Mouse (Mus musculus): ENCODE measurements at regions not wholly inside any gene's neighbourhood (a gene's known extent, or its start where the extent isn't known, plus 50 kb on each side); places are given as distances from the start of the nearest gene placed in this dataset.
"Not testable (repeated sequence)": the region's sequence is repeated elsewhere in the genome, so short reads cannot be mapped to it uniquely, and the experiment has no call there.

- Histone ChIP-seq H3K4me1 (ENCODE audit: control insufficient read depth in 2 of 2, insufficient read depth in 2 of 2, low read length in 2 of 2, poor library complexity in 1 of 2) (no peaks in the 10 kb centered on the region), H3K9ac (ENCODE audit: insufficient read depth, low read depth, low read length, poor library complexity, severe bottlenecking) (no peak overlapping the region), H3K27ac (ENCODE audit: insufficient read depth, low read depth, low read length, poor library complexity, severe bottlenecking) (no peak overlapping the region), H3K36me3 (ENCODE audit: control insufficient read depth, insufficient read depth, low read length, poor library complexity, severe bottlenecking) (no peaks in the 10 kb centered on the region), H3K4me3 (ENCODE audit: insufficient read depth in 1 of 2, low read depth in 1 of 2, low read length in 2 of 2, poor library complexity in 1 of 2, severe bottlenecking in 1 of 2) (no peak overlapping the region), H3K9me3 (ENCODE audit: control insufficient read depth, insufficient read depth, low read depth, low read length) (no peaks in the 10 kb centered on the region)
- DNase-seq (ENCODE audit: low read depth, low spot score): peak; percentile 39
- in situ Hi-C loops (cut with MboI; ENCODE audit: low sequenced_read_pairs in 2 of 2, unreplicated experiment in 2 of 2): no loop called here
- TF ChIP-seq MAFK (IDR thresholded peaks at IDR 0.05; ENCODE audit: insufficient read depth, low read depth, low read length) (no peak), ZNF384 (IDR thresholded peaks at IDR 0.05; ENCODE audit: low read depth, low read length) (no peak), CHD2 (IDR thresholded peaks at IDR 0.05; ENCODE audit: low read depth, low read length) (no peak), ZC3H11A (IDR thresholded peaks at IDR 0.05; ENCODE audit: borderline replicate concordance, low read depth, low read length) (no peak), HCFC1 (IDR thresholded peaks at IDR 0.05; ENCODE audit: borderline replicate concordance, insufficient read depth, low read length) (no peak)
Measured at GRCm38 (mm10) chr10:27761402-27761801, 141.8 kb upstream of the Lama2 start.

- DNase-seq (ENCODE audit: low read depth, low spot score): no peak
- TF ChIP-seq MAFK (IDR thresholded peaks at IDR 0.05; ENCODE audit: insufficient read depth, low read depth, low read length) (no peak), HCFC1 (IDR thresholded peaks at IDR 0.05; ENCODE audit: borderline replicate concordance, insufficient read depth, low read length) (no peak), CHD2 (IDR thresholded peaks at IDR 0.05; ENCODE audit: low read depth, low read length) (no peak), ZNF384 (IDR thresholded peaks at IDR 0.05; ENCODE audit: low read depth, low read length) (no peak), ZC3H11A (IDR thresholded peaks at IDR 0.05; ENCODE audit: borderline replicate concordance, low read depth, low read length) (no peak)
- Histone ChIP-seq H3K4me1 (ENCODE audit: control insufficient read depth in 2 of 2, insufficient read depth in 2 of 2, low read length in 2 of 2, poor library complexity in 1 of 2) (no peaks in the 10 kb centered on the region), H3K27ac (ENCODE audit: insufficient read depth, low read depth, low read length, poor library complexity, severe bottlenecking) (no peak overlapping the region), H3K36me3 (ENCODE audit: control insufficient read depth, insufficient read depth, low read length, poor library complexity, severe bottlenecking) (no peaks in the 10 kb centered on the region), H3K9me3 (ENCODE audit: control insufficient read depth, insufficient read depth, low read depth, low read length) (0 out of 2 replicates have a peak, but pooled peaks cover 2% of the 10 kb centered on the region), H3K9ac (ENCODE audit: insufficient read depth, low read depth, low read length, poor library complexity, severe bottlenecking) (no peak overlapping the region), H3K4me3 (ENCODE audit: insufficient read depth in 1 of 2, low read depth in 1 of 2, low read length in 2 of 2, poor library complexity in 1 of 2, severe bottlenecking in 1 of 2) (no peak overlapping the region)
- in situ Hi-C loops (cut with MboI; ENCODE audit: low sequenced_read_pairs in 2 of 2, unreplicated experiment in 2 of 2): no loop called here
Measured at GRCm38 (mm10) chr10:27802368-27802767, 182.8 kb upstream of the Lama2 start.

GRCm38 (mm10) chr10:27809539-27809938 is 190.0 kb upstream of the Lama2 start:
- Histone ChIP-seq H3K36me3 (ENCODE audit: control insufficient read depth, insufficient read depth, low read length, poor library complexity, severe bottlenecking) (no peaks in the 10 kb centered on the region), H3K4me1 (ENCODE audit: control insufficient read depth in 2 of 2, insufficient read depth in 2 of 2, low read length in 2 of 2, poor library complexity in 1 of 2) (no peaks in the 10 kb centered on the region), H3K9me3 (ENCODE audit: control insufficient read depth, insufficient read depth, low read depth, low read length) (peaks cover 9% of the 10 kb centered on the region), H3K27ac (ENCODE audit: insufficient read depth, low read depth, low read length, poor library complexity, severe bottlenecking) (no peak overlapping the region), H3K4me3 (ENCODE audit: insufficient read depth in 1 of 2, low read depth in 1 of 2, low read length in 2 of 2, poor library complexity in 1 of 2, severe bottlenecking in 1 of 2) (no peak overlapping the region), H3K9ac (ENCODE audit: insufficient read depth, low read depth, low read length, poor library complexity, severe bottlenecking) (no peak overlapping the region)
- TF ChIP-seq MAFK (IDR thresholded peaks at IDR 0.05; ENCODE audit: insufficient read depth, low read depth, low read length) (no peak), ZNF384 (IDR thresholded peaks at IDR 0.05; ENCODE audit: low read depth, low read length) (no peak), CHD2 (IDR thresholded peaks at IDR 0.05; ENCODE audit: low read depth, low read length) (no peak), HCFC1 (IDR thresholded peaks at IDR 0.05; ENCODE audit: borderline replicate concordance, insufficient read depth, low read length) (no peak), ZC3H11A (IDR thresholded peaks at IDR 0.05; ENCODE audit: borderline replicate concordance, low read depth, low read length) (no peak)
- in situ Hi-C loops (cut with MboI; ENCODE audit: low sequenced_read_pairs in 2 of 2, unreplicated experiment in 2 of 2): no loop called here
- no peak for DNase-seq (ENCODE audit: low read depth, low spot score)

GRCm38 (mm10) chr10:27825671-27826070 is 206.1 kb upstream of the Lama2 start:
- in situ Hi-C loops (cut with MboI; ENCODE audit: low sequenced_read_pairs in 2 of 2, unreplicated experiment in 2 of 2); H3K27ac ChIP-seq (ENCODE audit: insufficient read depth, low read depth, low read length, poor library complexity, severe bottlenecking); H3K9me3 ChIP-seq (ENCODE audit: control insufficient read depth, insufficient read depth, low read depth, low read length); H3K4me1 ChIP-seq (ENCODE audit: control insufficient read depth in 2 of 2, insufficient read depth in 2 of 2, low read length in 2 of 2, poor library complexity in 1 of 2); DNase-seq (ENCODE audit: low read depth, low spot score); H3K36me3 ChIP-seq (ENCODE audit: control insufficient read depth, insufficient read depth, low read length, poor library complexity, severe bottlenecking): not testable (repeated sequence)
- Histone ChIP-seq H3K9ac (ENCODE audit: insufficient read depth, low read depth, low read length, poor library complexity, severe bottlenecking) (peak overlapping the region; percentile 40; the same call in 1 of the 2 replicates), H3K4me3 (ENCODE audit: insufficient read depth in 1 of 2, low read depth in 1 of 2, low read length in 2 of 2, poor library complexity in 1 of 2, severe bottlenecking in 1 of 2) (peak overlapping the region; percentile 37 to 57)

GRCm38 (mm10) chr10:27828346-27828745 is 208.8 kb upstream of the Lama2 start:
- Histone ChIP-seq H3K27ac (ENCODE audit: insufficient read depth, low read depth, low read length, poor library complexity, severe bottlenecking) (no peak overlapping the region), H3K36me3 (ENCODE audit: control insufficient read depth, insufficient read depth, low read length, poor library complexity, severe bottlenecking) (no peaks in the 10 kb centered on the region), H3K4me3 (ENCODE audit: insufficient read depth in 1 of 2, low read depth in 1 of 2, low read length in 2 of 2, poor library complexity in 1 of 2, severe bottlenecking in 1 of 2) (no peak overlapping the region), H3K9ac (ENCODE audit: insufficient read depth, low read depth, low read length, poor library complexity, severe bottlenecking) (no peak overlapping the region), H3K9me3 (ENCODE audit: control insufficient read depth, insufficient read depth, low read depth, low read length) (no peaks in the 10 kb centered on the region), H3K4me1 (ENCODE audit: control insufficient read depth in 2 of 2, insufficient read depth in 2 of 2, low read length in 2 of 2, poor library complexity in 1 of 2) (no peaks in the 10 kb centered on the region)
- no peak for DNase-seq (ENCODE audit: low read depth, low spot score)
- in situ Hi-C loops (cut with MboI; ENCODE audit: low sequenced_read_pairs in 2 of 2, unreplicated experiment in 2 of 2): no loop called here
- TF ChIP-seq MAFK (IDR thresholded peaks at IDR 0.05; ENCODE audit: insufficient read depth, low read depth, low read length) (no peak), ZNF384 (IDR thresholded peaks at IDR 0.05; ENCODE audit: low read depth, low read length) (no peak), CHD2 (IDR thresholded peaks at IDR 0.05; ENCODE audit: low read depth, low read length) (no peak), ZC3H11A (IDR thresholded peaks at IDR 0.05; ENCODE audit: borderline replicate concordance, low read depth, low read length) (no peak), HCFC1 (IDR thresholded peaks at IDR 0.05; ENCODE audit: borderline replicate concordance, insufficient read depth, low read length) (no peak)
